Mouse (Mus musculus) CD4-positive naive resting alpha-beta T cell, adult 76 days (primary cell): ENCODE data around the gene Dgcr2. TPM values are rescaled to one million over a fixed set of nuclear protein-coding genes. Genes with fewer than 3 reads are reported as not detected.

Experiments used
- total RNA-seq: library from RNA; stranded (reverse); gene quantifications from one replicate; pipeline ENCODE4 v1.2.4, GENCODE M21; 2023

Gene Dgcr2
- 71.5 TPM for total RNA-seq

GRCm38 (mm10) chr16:17898462-17898861 lies at the start of gene Dgcr2, which contains the start of gene Tssk2:
Gene Dgcr2 (minus strand): TSS chr16:17898562.
Gene Tssk2 (plus strand): TSS chr16:17898637.

GRCm38 (mm10) chr16:17928087-17928580 lies 29.8 kb upstream of the Dgcr2 start, which contains the start of gene Slc25a1:
Gene Slc25a1 (minus strand): TSS chr16:17928219.

GRCm38 (mm10) chr16:17914307-17915249 lies 16.2 kb upstream of the Dgcr2 start, which contains the start of gene Gsc2:
Gene Gsc2 (minus strand): TSS chr16:17915059.

GRCm38 (mm10) chr16:17911052-17911595 lies 12.8 kb upstream of the Dgcr2 start, which contains the start of gene Ess2:
Gene Ess2 (minus strand): TSS chr16:17911348.

GRCm38 (mm10) chr16:17893923-17894322 lies 4.4 kb downstream of the Dgcr2 start, which contains the start of gene Tssk1:
Gene Tssk1 (plus strand): TSS chr16:17894223.

GRCm38 (mm10) chr16:17891567-17891959 lies 6.8 kb downstream of the Dgcr2 start, which contains the start of gene Gm20518:
Gene Gm20518 (minus strand): TSS chr16:17891671.

GRCm38 (mm10) chr16:17838051-17838450 lies 60.3 kb downstream of the Dgcr2 start, which contains the start of gene Car15:
Gene Car15 (minus strand): TSS chr16:17838364.

GRCm38 (mm10) chr16:17832821-17833220 lies 65.5 kb downstream of the Dgcr2 start, which contains the start of gene B830017H08Rik:
Gene B830017H08Rik (plus strand): TSS chr16:17833121.

GRCm38 (mm10) chr16:17796971-17797811 lies 101.2 kb downstream of the Dgcr2 start, which contains the start of gene Scarf2:
Gene Scarf2 (plus strand): TSS chr16:17797282.

Other genes with a start within 250 kb of the Dgcr2 start
- 147 TPM for gene Med15, start 165.7 kb downstream of the Dgcr2 start, total RNA-seq
- gene Klhl22, start 138.9 kb downstream of the Dgcr2 start, total RNA-seq, result 11.3 TPM
- gene Scarf2, start 101.3 kb downstream of the Dgcr2 start, total RNA-seq, result not detected
- gene B830017H08Rik, start 65.4 kb downstream of the Dgcr2 start, total RNA-seq, result not detected
- gene Car15, start 60.2 kb downstream of the Dgcr2 start, total RNA-seq, result 22.5 TPM
- 4.2 TPM for gene Gm20518, start 6.9 kb downstream of the Dgcr2 start, total RNA-seq
- not detected for gene Tssk1, start 4.3 kb downstream of the Dgcr2 start, total RNA-seq
- not detected for gene Tssk2, start 75 bp upstream of the Dgcr2 start, total RNA-seq
- 70.1 TPM for gene Ess2, start 12.8 kb upstream of the Dgcr2 start, total RNA-seq
- gene Gsc2, start 16.5 kb upstream of the Dgcr2 start, total RNA-seq, result not detected
- gene Slc25a1, start 29.7 kb upstream of the Dgcr2 start, total RNA-seq, result 19.6 TPM
- gene Vpreb2, start 81.9 kb upstream of the Dgcr2 start, total RNA-seq, result not detected
- gene Dgcr6, start 154.3 kb upstream of the Dgcr2 start, total RNA-seq, result 4.8 TPM
- gene Prodh, start 191.6 kb upstream of the Dgcr2 start, total RNA-seq, result 4.7 TPM
- not detected for gene Rtn4r, start 229.1 kb upstream of the Dgcr2 start, total RNA-seq